Mouse (Mus musculus) thymus, adult 2 months (tissue): ENCODE results near the gene Crb2. TPM values are rescaled to one million over a fixed set of nuclear protein-coding genes. Genes with fewer than 3 reads are reported as not detected.

Experiments used
- DNase-seq: peaks from one replicate; pipeline ENCODE4 v3.0.0; 2021
- H3K27ac ChIP-seq: fragments of 200-500 bp; 2 replicates; pipeline ENCODE4 v1.5.1; 2012; ENCODE audit warnings: low read length, control low read depth; ENCODE audit not compliant: control insufficient read depth, insufficient read depth
- H3K27me3 ChIP-seq: fragments of 200-500 bp; 2 replicates; pipeline ENCODE4 v1.6.1; 2012; ENCODE audit warnings: mild to moderate bottlenecking, low read length, moderate library complexity, mixed read lengths; ENCODE audit not compliant: control insufficient read depth, insufficient read depth
- H3K36me3 ChIP-seq: fragments of 200-500 bp; 2 replicates; pipeline ENCODE4 v1.6.1; 2012; ENCODE audit warnings: mild to moderate bottlenecking, low read length, moderate library complexity; ENCODE audit not compliant: control insufficient read depth, insufficient read depth
- H3K4me1 ChIP-seq: fragments of 200-500 bp; replicated peaks from 2 replicates; pipeline ENCODE4 v1.6.1; 2012; ENCODE audit warnings: low read length; ENCODE audit not compliant: control insufficient read depth, insufficient read depth
- H3K4me3 ChIP-seq: fragments of 200-500 bp; 2 replicates; pipeline ENCODE4 v1.5.1; 2012; ENCODE audit warnings: mild to moderate bottlenecking, low read length, control low read depth, moderate library complexity; ENCODE audit not compliant: control insufficient read depth, insufficient read depth
- CTCF ChIP-seq: fragments of 200-500 bp; IDR thresholded peaks from 2 replicates; pipeline ENCODE4 v1.5.1; 2012; ENCODE audit warnings: mild to moderate bottlenecking, control low read depth, low read length, moderate library complexity, borderline replicate concordance; ENCODE audit not compliant: control insufficient read depth, poor library complexity, insufficient read depth; ENCODE audit errors: extremely low read depth
- POLR2A ChIP-seq: fragments of 200-500 bp; IDR thresholded peaks from 2 replicates; pipeline ENCODE4 v1.6.1; 2012; ENCODE audit warnings: mild to moderate bottlenecking, low read length, control low read depth, moderate library complexity; ENCODE audit not compliant: control insufficient read depth, poor library complexity, insufficient read depth; ENCODE audit errors: extremely low read depth
- WGBS: fragments of 180-500 bp; shearing (Covaris S2); methylation state at CpG from one replicate; pipeline ENCODE4 v1.1.7; 2018; 5-methylcytosine and 5-hydroxymethylcytosine counted together
- polyA plus RNA-seq: library from polyadenylated mRNA; depleted of rRNA; stranded (reverse); fragments of >200 nt; gene quantifications from 2 replicates; pipeline ENCODE4 v1.2.3, GENCODE M21; 2012

The Crb2 gene
- polyA plus RNA-seq, 1 experiment, result 0.38 TPM

- H3K27me3 ChIP-seq, result no peaks in the 10 kb centered on the region
- H3K27ac ChIP-seq, result no peak overlapping the region
- no peak for DNase-seq
- 95% methylated on average over 5 of the region's 5 CpGs for WGBS
- no peak for TF ChIP-seq POLR2A
- TF ChIP-seq CTCF, result no peak
- no peaks in the 10 kb centered on the region for H3K36me3 ChIP-seq
- no peaks in the 10 kb centered on the region for H3K4me1 ChIP-seq
- no peak overlapping the region for H3K4me3 ChIP-seq
These were observed 29.6 kb upstream of the Crb2 start for GRCm38 (mm10) chr2:37746293-37747049.

GRCm38 (mm10) chr2:37747909-37748308 is 28.1 kb upstream of the Crb2 start:
- no peaks in the 10 kb centered on the region for H3K4me1 ChIP-seq
- H3K27me3 ChIP-seq, result no peaks in the 10 kb centered on the region
- no peak for DNase-seq
- WGBS, result 77% methylated on average over 2 of the region's 2 CpGs
- no peak overlapping the region for H3K4me3 ChIP-seq
- H3K36me3 ChIP-seq, result no peaks in the 10 kb centered on the region
- H3K27ac ChIP-seq, result no peak overlapping the region
- TF ChIP-seq POLR2A, result no peak
- TF ChIP-seq CTCF, result no peak

- Histone ChIP-seq H3K4me3 (no peak overlapping the region), H3K36me3 (no peaks in the 10 kb centered on the region), H3K4me1 (no peaks in the 10 kb centered on the region), H3K27ac (no peak overlapping the region), H3K27me3 (no peaks in the 10 kb centered on the region)
- TF ChIP-seq CTCF (no peak), POLR2A (no peak)
- DNase-seq, result no peak
- 89% methylated on average over 10 of the region's 10 CpGs for WGBS
These were observed 27.5 kb upstream of the Crb2 start for GRCm38 (mm10) chr2:37748442-37749066.

GRCm38 (mm10) chr2:37749323-37749722 is 26.7 kb upstream of the Crb2 start:
- Histone ChIP-seq H3K27me3 (no peaks in the 10 kb centered on the region), H3K4me3 (no peak overlapping the region)

GRCm38 (mm10) chr2:37751114-37751513 is 24.9 kb upstream of the Crb2 start:
- DNase-seq, result no peak
- H3K27ac ChIP-seq, result no peak overlapping the region
- no peaks in the 10 kb centered on the region for H3K36me3 ChIP-seq
- H3K4me3 ChIP-seq, result no peak overlapping the region
- no peaks in the 10 kb centered on the region for H3K4me1 ChIP-seq
- no peaks in the 10 kb centered on the region for H3K27me3 ChIP-seq
- no peak for TF ChIP-seq POLR2A
- no peak for TF ChIP-seq CTCF
- WGBS, result 97% methylated on average over 1 of the region's 1 CpGs

More at GRCm38 (mm10) chr2:37749323-37749722, 26.7 kb upstream of the Crb2 start:
- no peak overlapping the region for H3K27ac ChIP-seq
- no peak for DNase-seq
- WGBS, result 29% methylated on average over 6 of the region's 6 CpGs
- H3K36me3 ChIP-seq, result no peaks in the 10 kb centered on the region
- no peak for TF ChIP-seq POLR2A
- TF ChIP-seq CTCF, result no peak
- no peaks in the 10 kb centered on the region for H3K4me1 ChIP-seq

GRCm38 (mm10) chr2:37756220-37756930 is 19.7 kb upstream of the Crb2 start:
- 85% methylated on average over 2 of the region's 2 CpGs for WGBS
- Histone ChIP-seq H3K36me3 (no peaks in the 10 kb centered on the region), H3K4me3 (no peak overlapping the region), H3K27me3 (no peaks in the 10 kb centered on the region), H3K27ac (no peak overlapping the region), H3K4me1 (peaks cover 21% of the 10 kb centered on the region)
- no peak for TF ChIP-seq POLR2A
- no peak for TF ChIP-seq CTCF
- DNase-seq, result no peak
